Mouse (Mus musculus): ENCODE data around the gene Pdzd2. TPM values are rescaled to one million over a fixed set of nuclear protein-coding genes. Genes with fewer than 3 reads are reported as not detected.

Gene Pdzd2
- total and polyA plus RNA-seq, 2 experiments from 2014 or later = 15.9 to 40.6 TPM

DNA sequence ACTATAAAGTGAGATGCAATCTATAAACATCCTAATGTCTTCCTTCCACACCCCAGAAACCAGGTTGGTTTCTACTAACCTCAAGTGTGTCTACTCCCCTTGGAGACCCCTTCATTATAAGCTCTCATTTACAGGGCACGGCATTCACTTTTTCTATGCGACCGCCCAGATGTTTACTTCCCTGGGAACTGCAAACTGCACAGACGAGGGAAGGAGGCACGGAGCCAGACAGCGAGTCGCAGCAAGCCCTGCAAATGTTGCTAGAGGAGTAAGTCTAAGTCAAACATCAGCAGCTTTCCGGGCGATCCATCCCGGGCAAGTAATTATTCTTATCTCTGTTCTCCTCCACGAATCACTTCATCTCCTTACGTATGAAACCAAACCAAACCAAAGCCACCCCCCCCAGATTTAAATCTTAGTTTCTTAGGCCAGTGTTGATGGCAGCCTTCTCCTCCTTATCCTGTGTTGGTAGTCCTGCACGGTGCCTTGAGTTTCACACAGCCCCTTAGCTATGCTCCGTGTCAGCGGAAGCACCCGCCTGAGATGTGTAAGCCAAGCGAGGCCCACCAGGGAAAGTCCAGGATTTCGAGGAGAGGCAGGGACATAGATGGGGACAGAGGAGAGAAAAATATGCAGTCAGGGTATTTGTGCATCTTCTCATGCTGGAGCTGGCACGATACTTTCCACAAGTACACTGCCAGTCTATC is 305.7 kb downstream of the Pdzd2 start:
- DNase-seq (ENCODE audit: low spot score) (no peak), ATAC-seq (no peak)
- 67% methylated on average over 19 of the region's 19 CpGs for WGBS
- Histone ChIP-seq H3K4me1 (ENCODE audit: insufficient read depth, low read length) (0 out of 2 replicates have a peak, but pooled peaks cover under 1% of the 10 kb centered on the region), H3K36me3 (ENCODE audit: insufficient read depth, low read length) (no peaks in the 10 kb centered on the region), H3K27ac (no peak overlapping the region), H3K9me3 (ENCODE audit: low read length) (no peaks in the 10 kb centered on the region), H3K9ac (replicated peaks; ENCODE audit: low read length) (no peak overlapping the region), H3K27me3 (ENCODE audit: insufficient read depth, low read length) (no peaks in the 10 kb centered on the region), H3K4me2 (ENCODE audit: low read depth, low read length) (no peak overlapping the region), H3K4me3 (ENCODE audit: low read length) (no peak overlapping the region)
- TF ChIP-seq CTCF (IDR thresholded peaks at IDR 0.05; ENCODE audit: low read depth) = no peak

DNA sequence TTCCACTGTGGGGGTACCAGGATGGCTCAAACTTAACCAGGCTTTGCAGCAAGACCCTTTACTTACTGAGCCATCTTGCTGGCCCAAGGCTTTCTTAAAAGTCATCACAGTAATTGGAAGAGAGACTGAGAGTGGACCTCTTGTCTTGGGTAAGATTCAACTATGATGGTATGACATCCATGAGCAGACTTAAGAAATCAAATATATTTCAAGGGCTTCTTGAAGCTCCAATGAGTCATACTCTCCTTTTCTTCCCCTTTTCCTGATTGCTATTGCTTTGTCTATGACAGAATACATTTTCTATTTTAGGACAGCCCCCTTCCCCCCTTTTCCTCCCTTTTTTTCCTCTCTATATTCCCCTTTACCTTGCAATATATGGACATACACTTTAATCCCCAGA is 306.8 kb downstream of the Pdzd2 start:
- H3K4me1 ChIP-seq (ENCODE audit: insufficient read depth, low read length) = no peaks in the 10 kb centered on the region
- ATAC-seq = no peak
- no peak for TF ChIP-seq CTCF (IDR thresholded peaks at IDR 0.05; ENCODE audit: low read depth)

DNA sequence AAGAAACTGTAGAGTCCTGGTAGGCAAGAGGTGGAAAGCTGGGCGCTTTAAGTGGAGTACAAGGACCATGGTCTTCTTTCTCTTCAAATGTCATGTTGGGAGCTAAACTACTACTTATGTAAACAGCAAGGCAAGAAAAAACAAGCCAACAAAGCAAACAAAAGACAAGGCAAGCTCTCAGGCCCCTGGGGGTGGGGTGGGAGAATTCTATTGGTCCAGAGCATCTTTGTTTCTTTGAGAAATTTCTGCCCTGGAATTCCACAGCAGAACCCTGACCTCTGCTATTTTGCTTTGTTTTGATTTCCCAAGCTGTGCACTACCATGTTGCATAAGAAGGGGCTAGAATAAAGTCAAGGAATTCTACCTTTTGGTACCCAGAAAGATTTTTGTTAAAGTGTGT is 307.4 kb downstream of the Pdzd2 start:
- DNase-seq (ENCODE audit: low spot score) = no peak

More for the DNA sequence above, 306.8 kb downstream of the Pdzd2 start:
- no peaks in the 10 kb centered on the region for H3K27me3 ChIP-seq (ENCODE audit: insufficient read depth, low read length)
- no peak for DNase-seq (ENCODE audit: low spot score)
- H3K9me3 ChIP-seq (ENCODE audit: low read length) = no peaks in the 10 kb centered on the region
- H3K4me2 ChIP-seq (ENCODE audit: low read depth, low read length) = no peak overlapping the region
- no peak overlapping the region for H3K9ac ChIP-seq (replicated peaks; ENCODE audit: low read length)
- no peak overlapping the region for H3K27ac ChIP-seq
- H3K4me3 ChIP-seq (ENCODE audit: low read length) = no peak overlapping the region
- H3K36me3 ChIP-seq (ENCODE audit: insufficient read depth, low read length) = no peaks in the 10 kb centered on the region

DNA sequence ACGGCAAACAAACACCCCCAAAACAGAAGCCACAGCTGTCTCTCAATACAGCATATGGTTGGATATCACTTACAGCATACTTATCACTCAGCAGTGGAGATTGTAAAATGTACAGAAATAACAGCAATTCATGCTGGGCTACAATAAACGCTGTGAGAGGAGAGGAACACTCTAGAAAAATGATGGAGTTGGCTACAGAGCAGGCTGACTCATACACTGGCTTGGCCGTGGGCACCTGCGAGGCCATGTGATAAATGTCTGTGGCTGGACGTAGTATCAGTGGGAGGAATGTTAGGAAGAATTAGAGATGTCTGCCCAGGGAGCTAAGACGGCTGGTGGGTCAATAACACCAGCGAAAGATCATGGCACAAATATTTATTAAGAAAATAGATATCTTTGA is 308.0 kb downstream of the Pdzd2 start:
- Histone ChIP-seq H3K9ac (replicated peaks; ENCODE audit: low read length) (no peak overlapping the region), H3K36me3 (ENCODE audit: insufficient read depth, low read length) (no peaks in the 10 kb centered on the region), H3K4me2 (ENCODE audit: low read depth, low read length) (no peak overlapping the region), H3K9me3 (ENCODE audit: low read length) (no peaks in the 10 kb centered on the region), H3K4me3 (ENCODE audit: low read length) (no peak overlapping the region), H3K27ac (no peak overlapping the region), H3K4me1 (ENCODE audit: insufficient read depth, low read length) (no peaks in the 10 kb centered on the region), H3K27me3 (ENCODE audit: insufficient read depth, low read length) (no peaks in the 10 kb centered on the region)
- DNase-seq (ENCODE audit: low spot score) (no peak), ATAC-seq (no peak)
- no peak for TF ChIP-seq CTCF (IDR thresholded peaks at IDR 0.05; ENCODE audit: low read depth)
- WGBS = 80% methylated on average over 7 of the region's 7 CpGs

More for the DNA sequence above, 307.4 kb downstream of the Pdzd2 start:
- Histone ChIP-seq H3K9ac (replicated peaks; ENCODE audit: low read length) (no peak overlapping the region), H3K9me3 (ENCODE audit: low read length) (no peaks in the 10 kb centered on the region), H3K4me2 (ENCODE audit: low read depth, low read length) (no peak overlapping the region), H3K27me3 (ENCODE audit: insufficient read depth, low read length) (no peaks in the 10 kb centered on the region), H3K27ac (no peak overlapping the region), H3K36me3 (ENCODE audit: insufficient read depth, low read length) (no peaks in the 10 kb centered on the region), H3K4me1 (ENCODE audit: insufficient read depth, low read length) (no peaks in the 10 kb centered on the region), H3K4me3 (ENCODE audit: low read length) (no peak overlapping the region)
- no peak for ATAC-seq
- WGBS = 75% methylated on average over 1 of the region's 1 CpGs
- no peak for TF ChIP-seq CTCF (IDR thresholded peaks at IDR 0.05; ENCODE audit: low read depth)

DNA sequence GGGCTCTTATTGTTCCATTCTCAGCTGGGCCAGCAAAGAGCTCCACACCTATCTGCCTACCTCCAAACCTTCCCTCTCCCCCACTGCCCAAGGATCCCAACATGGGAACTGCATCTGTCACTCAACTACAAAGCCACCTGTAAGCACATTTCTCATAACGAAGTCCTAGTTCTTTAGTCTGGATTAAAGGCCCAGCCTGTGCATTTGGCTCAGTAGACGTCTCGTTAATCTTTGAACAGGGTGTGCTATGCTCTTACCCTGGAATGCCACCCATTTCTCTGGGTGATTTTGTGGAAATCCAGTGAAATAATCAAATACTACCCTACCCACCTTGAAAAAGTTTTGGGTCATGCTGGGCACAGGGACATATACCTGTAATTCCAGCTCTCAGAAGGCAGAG is 308.5 kb downstream of the Pdzd2 start:
- H3K36me3 ChIP-seq (ENCODE audit: insufficient read depth, low read length) = no peaks in the 10 kb centered on the region
- TF ChIP-seq CTCF (IDR thresholded peaks at IDR 0.05; ENCODE audit: low read depth) = no peak
- H3K27me3 ChIP-seq (ENCODE audit: insufficient read depth, low read length) = no peaks in the 10 kb centered on the region
- no peaks in the 10 kb centered on the region for H3K9me3 ChIP-seq (ENCODE audit: low read length)
- WGBS = 82% methylated on average over 3 of the region's 3 CpGs
- no peaks in the 10 kb centered on the region for H3K4me1 ChIP-seq (ENCODE audit: insufficient read depth, low read length)
- H3K4me2 ChIP-seq (ENCODE audit: low read depth, low read length) = no peak overlapping the region
- H3K4me3 ChIP-seq (ENCODE audit: low read length) = no peak overlapping the region
- DNase-seq (ENCODE audit: low spot score) = no peak
- no peak overlapping the region for H3K27ac ChIP-seq
- no peak overlapping the region for H3K9ac ChIP-seq (replicated peaks; ENCODE audit: low read length)
- no peak for ATAC-seq

DNA sequence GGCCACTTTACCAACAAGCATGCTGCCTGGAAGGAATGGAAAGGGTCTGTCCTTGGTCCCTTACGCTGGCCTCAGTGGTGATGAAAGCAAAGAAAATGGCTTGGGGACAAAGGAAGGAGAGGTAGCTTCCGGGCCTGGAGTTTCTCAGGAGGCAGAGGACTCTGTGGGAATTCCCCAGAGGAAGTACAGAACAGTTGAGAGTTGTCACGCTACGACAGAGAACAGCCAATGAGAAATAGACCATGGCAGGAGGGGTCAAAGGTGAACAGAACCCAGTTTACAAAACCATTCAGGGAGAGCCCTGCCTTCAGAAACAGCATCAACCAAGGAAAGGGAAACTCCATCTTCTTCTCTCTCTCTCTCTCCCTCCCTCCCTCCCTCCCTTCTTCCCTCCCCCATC is 309.1 kb downstream of the Pdzd2 start:
- H3K9me3 ChIP-seq (ENCODE audit: low read length) = no peaks in the 10 kb centered on the region
- H3K4me1 ChIP-seq (ENCODE audit: insufficient read depth, low read length) = no peaks in the 10 kb centered on the region
- DNase-seq (ENCODE audit: low spot score) (no peak), ATAC-seq (no peak)
- H3K36me3 ChIP-seq (ENCODE audit: insufficient read depth, low read length) = no peaks in the 10 kb centered on the region
- no peak overlapping the region for H3K4me2 ChIP-seq (ENCODE audit: low read depth, low read length)
- no peak for TF ChIP-seq CTCF (IDR thresholded peaks at IDR 0.05; ENCODE audit: low read depth)
- no peak overlapping the region for H3K27ac ChIP-seq
- no peak overlapping the region for H3K9ac ChIP-seq (replicated peaks; ENCODE audit: low read length)
- H3K4me3 ChIP-seq (ENCODE audit: low read length) = no peak overlapping the region
- no peaks in the 10 kb centered on the region for H3K27me3 ChIP-seq (ENCODE audit: insufficient read depth, low read length)
- WGBS = 43% methylated on average over 4 of the region's 4 CpGs

DNA sequence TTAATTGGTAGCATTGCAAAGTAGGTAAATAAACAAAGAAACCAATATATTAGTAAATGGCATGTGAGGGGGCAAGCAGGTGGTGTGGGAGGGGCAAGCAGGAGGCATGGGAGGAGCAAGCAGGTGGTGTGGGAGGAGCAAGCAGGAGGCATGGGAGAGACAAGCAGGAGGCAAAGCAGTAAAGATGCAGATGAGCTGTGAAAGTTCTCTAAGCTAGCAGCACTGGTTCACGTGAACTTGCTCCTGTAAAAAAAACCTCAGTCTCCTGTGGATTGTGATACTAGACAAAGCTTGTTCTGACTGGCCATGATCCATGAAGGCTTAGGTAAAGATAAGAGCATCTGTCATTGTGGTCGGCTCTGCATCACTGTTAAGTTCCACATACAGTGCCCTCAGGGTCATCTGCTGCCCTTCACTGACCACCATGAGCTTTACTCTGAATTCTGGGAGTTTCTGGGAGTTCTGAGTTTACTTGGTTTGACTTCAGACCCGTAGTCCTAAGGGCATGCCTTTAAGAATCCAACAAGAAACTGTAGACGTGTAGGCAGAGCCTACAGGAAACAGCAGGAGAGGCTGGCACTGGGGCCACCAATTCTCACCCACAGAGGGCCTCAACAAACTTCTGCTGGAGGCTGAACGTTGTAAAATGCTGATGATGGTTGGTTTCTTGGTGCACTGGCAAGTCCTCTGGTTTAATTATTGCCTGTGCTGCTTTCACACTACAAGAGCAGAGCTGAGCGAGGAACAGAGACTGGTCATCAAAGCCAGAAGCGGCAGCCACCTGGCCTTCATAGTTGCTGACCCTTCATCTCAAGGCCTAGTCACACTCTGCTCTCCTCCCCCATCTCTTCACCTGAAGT is 309.9 kb downstream of the Pdzd2 start:
- H3K36me3 ChIP-seq (ENCODE audit: insufficient read depth, low read length) = no peaks in the 10 kb centered on the region
- no peak overlapping the region for H3K4me2 ChIP-seq (ENCODE audit: low read depth, low read length)
- H3K4me3 ChIP-seq (ENCODE audit: low read length) = no peak overlapping the region
- DNase-seq (ENCODE audit: low spot score) (no peak), ATAC-seq (no peak)
- H3K27me3 ChIP-seq (ENCODE audit: insufficient read depth, low read length) = no peaks in the 10 kb centered on the region
- H3K9ac ChIP-seq (replicated peaks; ENCODE audit: low read length) = no peak overlapping the region
- no peak overlapping the region for H3K27ac ChIP-seq
- H3K4me1 ChIP-seq (ENCODE audit: insufficient read depth, low read length) = no peaks in the 10 kb centered on the region
- WGBS = 81% methylated on average over 7 of the region's 7 CpGs
- no peak for TF ChIP-seq CTCF (IDR thresholded peaks at IDR 0.05; ENCODE audit: low read depth)
- no peaks in the 10 kb centered on the region for H3K9me3 ChIP-seq (ENCODE audit: low read length)
